Mouse (Mus musculus) testis, adult 2 months (tissue): ENCODE data around the gene Cxadr. TPM values are rescaled to one million over a fixed set of nuclear protein-coding genes. Genes with fewer than 3 reads are reported as not detected.

Experiments used
- H3K27ac ChIP-seq: fragments of 200-500 bp; 2 replicates; pipeline ENCODE4 v1.5.1; 2012; ENCODE audit warnings: low read depth, low read length; ENCODE audit not compliant: control insufficient read depth, insufficient read depth
- H3K27me3 ChIP-seq: fragments of 200-500 bp; 2 replicates; pipeline ENCODE4 v1.6.1; 2012; ENCODE audit warnings: mild to moderate bottlenecking, low read length, moderate library complexity; ENCODE audit not compliant: control insufficient read depth, insufficient read depth
- H3K36me3 ChIP-seq: fragments of 200-500 bp; 2 replicates; pipeline ENCODE4 v1.6.1; 2012; ENCODE audit warnings: mild to moderate bottlenecking, low read length; ENCODE audit not compliant: control insufficient read depth, insufficient read depth
- H3K4me1 ChIP-seq: fragments of 200-500 bp; 2 replicates; pipeline ENCODE4 v1.6.1; 2012; ENCODE audit warnings: low read length; ENCODE audit not compliant: control insufficient read depth, insufficient read depth
- H3K4me3 ChIP-seq: fragments of 200-500 bp; 2 replicates; pipeline ENCODE4 v1.5.1; 2012; ENCODE audit warnings: low read depth, mild to moderate bottlenecking, low read length, moderate library complexity, mixed read lengths; ENCODE audit not compliant: control insufficient read depth
- CTCF ChIP-seq: fragments of 200-500 bp; IDR thresholded peaks from 2 replicates; pipeline ENCODE4 v1.5.1; 2012; ENCODE audit warnings: low read depth, mild to moderate bottlenecking, inconsistent platforms, low read length, moderate library complexity; ENCODE audit not compliant: control insufficient read depth, insufficient read depth, insufficient replicate concordance
- POLR2A ChIP-seq: fragments of 200-500 bp; IDR thresholded peaks from 2 replicates; pipeline ENCODE4 v1.6.1; 2012; ENCODE audit warnings: low read depth, mild to moderate bottlenecking, inconsistent platforms, low read length, moderate library complexity; ENCODE audit not compliant: control insufficient read depth
- polyA plus RNA-seq: library from polyadenylated mRNA; depleted of rRNA; stranded (reverse); fragments of >200 nt; gene quantifications from 2 replicates; pipeline ENCODE4 v1.2.3, GENCODE M21; 2012

Cxadr gene
- polyA plus RNA-seq, 1 experiment: 0.93 TPM

- Histone ChIP-seq H3K4me1 (peaks cover 3% of the 10 kb centered on the region), H3K36me3 (no peaks in the 10 kb centered on the region), H3K4me3 (no peak overlapping the region), H3K27me3 (no peaks in the 10 kb centered on the region), H3K27ac (no peak overlapping the region)
- TF ChIP-seq POLR2A (no peak), CTCF (no peak)
Measured at GRCm38 (mm10) chr16:78267453-78267852, 33.8 kb upstream of the Cxadr start.

- Histone ChIP-seq H3K4me1 (peaks cover 3% of the 10 kb centered on the region), H3K27ac (no peak overlapping the region), H3K4me3 (no peak overlapping the region), H3K36me3 (no peaks in the 10 kb centered on the region), H3K27me3 (no peaks in the 10 kb centered on the region)
- TF ChIP-seq POLR2A (no peak), CTCF (no peak)
Measured at GRCm38 (mm10) chr16:78268167-78268566, 33.1 kb upstream of the Cxadr start.

- no peak overlapping the region for H3K27ac ChIP-seq
- H3K27me3 ChIP-seq: no peaks in the 10 kb centered on the region
- H3K4me1 ChIP-seq: no peaks in the 10 kb centered on the region
- H3K36me3 ChIP-seq: no peaks in the 10 kb centered on the region
- TF ChIP-seq POLR2A (no peak), CTCF (no peak)
- H3K4me3 ChIP-seq: no peak overlapping the region
Measured at GRCm38 (mm10) chr16:78274825-78275455, 26.3 kb upstream of the Cxadr start.

GRCm38 (mm10) chr16:78277567-78277966, 23.7 kb upstream of the Cxadr start:
- H3K27ac ChIP-seq: no peak overlapping the region
- no peaks in the 10 kb centered on the region for H3K36me3 ChIP-seq
- H3K27me3 ChIP-seq: no peaks in the 10 kb centered on the region
- no peak overlapping the region for H3K4me3 ChIP-seq
- H3K4me1 ChIP-seq: no peaks in the 10 kb centered on the region
- TF ChIP-seq POLR2A (no peak), CTCF (no peak)

GRCm38 (mm10) chr16:78280093-78280881, 21.0 kb upstream of the Cxadr start:
- no peaks in the 10 kb centered on the region for H3K36me3 ChIP-seq
- H3K27me3 ChIP-seq: no peaks in the 10 kb centered on the region
- no peaks in the 10 kb centered on the region for H3K4me1 ChIP-seq
- no peak overlapping the region for H3K27ac ChIP-seq
- H3K4me3 ChIP-seq: peak overlapping the region; percentile 63
- TF ChIP-seq CTCF: no peak
- no peak for TF ChIP-seq POLR2A

- no peaks in the 10 kb centered on the region for H3K4me1 ChIP-seq
Measured at GRCm38 (mm10) chr16:78283231-78283630, 18.1 kb upstream of the Cxadr start.

GRCm38 (mm10) chr16:78294051-78294450, 7.2 kb upstream of the Cxadr start:
- TF ChIP-seq CTCF: no peak
- TF ChIP-seq POLR2A: no peak
- Histone ChIP-seq H3K27ac (no peak overlapping the region), H3K4me3 (no peak overlapping the region), H3K27me3 (no peaks in the 10 kb centered on the region), H3K4me1 (no peaks in the 10 kb centered on the region), H3K36me3 (no peaks in the 10 kb centered on the region)

More at GRCm38 (mm10) chr16:78283231-78283630, 18.1 kb upstream of the Cxadr start:
- Histone ChIP-seq H3K36me3 (no peaks in the 10 kb centered on the region), H3K4me3 (no peak overlapping the region), H3K27ac (no peak overlapping the region), H3K27me3 (no peaks in the 10 kb centered on the region)
- no peak for TF ChIP-seq POLR2A
- TF ChIP-seq CTCF: no peak
